Mouse (Mus musculus) heart, postnatal 0 days (tissue): ENCODE results near the gene Ccr8.

Source experiments
- CTCF ChIP-seq: IDR thresholded peaks from 2 replicates; pipeline ENCODE4 v1.5.1; 2016; ENCODE audit warnings: antibody characterized with exemption, control low read depth, low read depth
- EP300 ChIP-seq: IDR thresholded peaks from 2 replicates; pipeline ENCODE4 v1.6.1; 2016; ENCODE audit warnings: antibody characterized with exemption, low read depth

DNA sequence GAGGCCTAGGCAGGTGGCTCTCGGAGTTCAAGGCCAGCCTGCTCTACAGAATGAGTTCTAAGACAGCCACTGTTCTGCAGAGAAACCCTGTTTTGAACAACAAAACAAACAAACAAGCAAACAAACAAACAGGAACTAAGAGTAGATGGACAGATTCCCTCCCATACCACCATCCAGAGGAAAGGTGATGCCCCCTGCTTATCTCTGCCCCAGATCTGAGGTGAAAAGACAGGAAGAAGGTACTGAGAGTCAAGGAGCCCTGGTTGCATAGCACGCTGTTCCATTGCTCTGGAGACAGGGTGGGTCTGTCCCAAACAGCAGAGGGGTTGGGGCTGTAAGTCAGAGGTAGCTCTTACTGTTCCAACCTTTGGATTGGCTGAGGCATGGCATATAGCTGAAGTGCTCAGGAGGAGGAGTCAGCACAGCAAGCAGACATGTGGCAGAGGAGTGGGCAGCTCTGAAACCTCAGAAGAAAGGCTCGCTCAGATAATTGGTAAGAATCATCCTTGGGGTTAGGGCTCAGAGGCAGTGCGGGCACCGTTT lies at the start of gene Ccr8:
- no peak for TF ChIP-seq CTCF
- no peak for TF ChIP-seq EP300
